Mouse (Mus musculus) cortical plate, adult 2 months (tissue): ENCODE results near the gene Rap1gap.

Source experiments
- CTCF ChIP-seq: fragments of 200-500 bp; IDR thresholded peaks from 2 replicates; pipeline ENCODE4 v1.5.1; 2011; ENCODE audit warnings: mild to moderate bottlenecking, control low read depth, low read length; ENCODE audit not compliant: insufficient read depth; ENCODE audit errors: extremely low read depth
- POLR2A ChIP-seq: fragments of 200-500 bp; IDR thresholded peaks from 2 replicates; pipeline ENCODE4 v1.6.1; 2011; ENCODE audit warnings: mild to moderate bottlenecking, low read length, control low read depth; ENCODE audit not compliant: insufficient read depth; ENCODE audit errors: extremely low read depth

- TF ChIP-seq CTCF (peak; percentile 49; the same call in 1 of the 2 replicates), POLR2A (no peak)
Measured at GRCm38 (mm10) chr4:137744433-137744918, 80.0 kb downstream of the Rap1gap start.
